In genomic region chr5:118170888-118171529, GRCm38 (mm10) we compare ENCODE assay signal across 8 mouse cellular contexts. TPM values are rescaled to one million over a fixed set of nuclear protein-coding genes. Genes with fewer than 3 reads are reported as not detected.
DNase-seq lines count a peak whose midpoint lies in the region; TF ChIP-seq lines count a peak whose summit lies in the region.

No protein-coding gene starts in this region.

- DNase-seq in layer of hippocampus, adult 2 months (ENCODE audit: low spot score in 2 of 2): no peak
- no peak for DNase-seq in layer of hippocampus, postnatal 25 days (ENCODE audit: extremely low spot score in 1 of 2, low spot score in 1 of 2)
- peak; percentile 37 to 38 for DNase-seq in heart, postnatal 36 days
- peak; percentile 66 for DNase-seq in limb, embryonic 10.5 days (ENCODE audit: low spot score)
- peak; percentile 45 for DNase-seq in naive thymus-derived CD4-positive, alpha-beta T cell, adult 2 months (ENCODE audit: low read depth)
- DNase-seq in left cerebral cortex, postnatal 25 days (ENCODE audit: low spot score in 2 of 2): no peak
- DNase-seq in left cerebral cortex, adult 11 months (ENCODE audit: low spot score): no peak

- peak overlapping the region; percentile 78 for H3K27ac ChIP-seq in layer of hippocampus, adult 2 months
- H3K27ac ChIP-seq in cortical plate, adult 2 months (ENCODE audit: insufficient read depth, low read length): no peak overlapping the region
- no peak overlapping the region for H3K27ac ChIP-seq in limb, embryonic 10.5 days

- H3K4me3 ChIP-seq in layer of hippocampus, adult 2 months: peak overlapping the region; percentile 58
- peak overlapping the region; percentile 39 for H3K4me3 ChIP-seq in cortical plate, adult 2 months (ENCODE audit: insufficient read depth, low read length)
- peak overlapping the region; percentile 43; the same call in 1 of the 2 replicates for H3K4me3 ChIP-seq in limb, embryonic 10.5 days

- under 1% methylated on average over 25 of the region's 25 CpGs for WGBS in limb, embryonic 10.5 days

- H3K4me1 ChIP-seq in cortical plate, adult 2 months (ENCODE audit: control insufficient read depth, insufficient read depth, low read length): peaks cover 1% of the 10 kb centered on the region; the same call in 1 of the 2 replicates
- peaks cover 48% of the 10 kb centered on the region for H3K4me1 ChIP-seq in limb, embryonic 10.5 days

- no peaks in the 10 kb centered on the region for H3K36me3 ChIP-seq in limb, embryonic 10.5 days

- TF ChIP-seq POLR2A in cortical plate, adult 2 months (IDR thresholded peaks at IDR 0.05; ENCODE audit: extremely low read depth, insufficient read depth, low read length): no peak

- H3K27me3 ChIP-seq in limb, embryonic 10.5 days (ENCODE audit: low read depth, poor library complexity, severe bottlenecking): peaks cover 98% of the 10 kb centered on the region

- no peaks in the 10 kb centered on the region; the same call in 1 of the 2 replicates for H3K9me3 ChIP-seq in limb, embryonic 10.5 days (replicated peaks)

- TF ChIP-seq CTCF in layer of hippocampus, adult 2 months (conservative IDR thresholded peaks at IDR 0.05): peak; percentile 52
- 0 out of 2 replicates have a peak, but pooled peaks have one; percentile 3 for TF ChIP-seq CTCF in cortical plate, adult 2 months (IDR thresholded peaks at IDR 0.05; ENCODE audit: extremely low read depth, insufficient read depth, low read length)

- intact Hi-C loops in heart, postnatal 36 days (cut with DNase I): loop anchor here (5.0 kb wide), 1 partner anchor 76 kb away; the partner anchor contains the start of genes 2410131K14Rik and Rnft2
- intact Hi-C loops in left cerebral cortex, postnatal 25 days (cut with DNase I): loop anchor here (1.0 to 10.0 kb wide), 2 partner anchors 58 to 1514 kb away; no protein-coding TSS in a partner anchor

RNA-seq across cellular contexts. Expression of gene Hrk, which starts 6.6 kb away (rescaled TPM):
- 10 to 100 TPM; 35.1 to 38.4 TPM for total RNA-seq in layer of hippocampus, adult 2 months (2021)
- total RNA-seq in layer of hippocampus, postnatal 25 days (2021): 10 to 100 TPM; 32.8 to 36.2 TPM
- 15.5 and 16.9 TPM in 2 replicates for polyA plus RNA-seq in cortical plate, adult 2 months (2012; rRNA removed)
- total RNA-seq in heart, postnatal 36 days (2021): under 1 TPM; 0.44 to 0.62 TPM
- 0.03 TPM in 2 replicates for polyA plus RNA-seq in limb, embryonic 10.5 days (2016; fragmentation: Nextera tagmentation; extraction: Ambion mirVana)
- total RNA-seq in left cerebral cortex, postnatal 25 days (2021): 10 to 100 TPM; 31.8 to 36.9 TPM

RNA-seq across cellular contexts. Expression of gene Fbxw8, which starts 15.7 kb away (rescaled TPM):
- total RNA-seq in layer of hippocampus, adult 2 months (2021): 10 to 100 TPM; 33.0 to 36.4 TPM
- 10 to 100 TPM; 35.7 to 39.3 TPM for total RNA-seq in layer of hippocampus, postnatal 25 days (2021)
- 31.8 and 31.9 TPM in 2 replicates for polyA plus RNA-seq in cortical plate, adult 2 months (2012; rRNA removed)
- 10 to 100 TPM; 39.0 to 42.7 TPM for total RNA-seq in heart, postnatal 36 days (2021)
- 36.8 and 37.9 TPM in 2 replicates for polyA plus RNA-seq in limb, embryonic 10.5 days (2016; fragmentation: Nextera tagmentation; extraction: Ambion mirVana)
- total RNA-seq in left cerebral cortex, postnatal 25 days (2021): 10 to 100 TPM; 34.2 to 38.5 TPM

Comparison
In these comparisons a context has a peak if more than half of its experiments do, and no peak if none do; other contexts are left out.
1. DNase-seq: peak in heart, postnatal 36 days (2 of 2), limb, embryonic 10.5 days (single experiment) and naive thymus-derived CD4-positive, alpha-beta T cell, adult 2 months (single experiment); none in layer of hippocampus, adult 2 months (0 of 2), layer of hippocampus, postnatal 25 days (0 of 2), left cerebral cortex, postnatal 25 days (0 of 2) and left cerebral cortex, adult 11 months (single experiment).
2. RNA of gene Hrk, which starts 6.6 kb away (total RNA-seq): 35.1 to 38.4 TPM in layer of hippocampus, adult 2 months, 31.8 to 36.9 TPM in left cerebral cortex, postnatal 25 days and 32.8 to 36.2 TPM in layer of hippocampus, postnatal 25 days; 0.44 to 0.62 TPM in heart, postnatal 36 days; every median in the first group is over 10 times any median in the second.
3. Peak in every context shown above with its lines, with median percentiles within 50 percentile points of each other: H3K4me3 ChIP-seq.